Mouse (Mus musculus) right cerebral cortex, postnatal 25 days (tissue): ENCODE results near the gene Tomm20.
"Not testable (repeated sequence)": the region's sequence is repeated elsewhere in the genome, so short reads cannot be mapped to it uniquely, and the experiment has no call there.

ENCODE experiments used
- DNase-seq: peaks from one replicate; pipeline ENCODE4 v3.0.0; 2022

Tomm20 gene

GRCm38 (mm10) chr8:126916611-126917010 is 29.0 kb downstream of the Tomm20 start:
- no peak for DNase-seq

- no peak for DNase-seq
Measured at GRCm38 (mm10) chr8:126914609-126915375, 30.9 kb downstream of the Tomm20 start.

- not testable (repeated sequence) for DNase-seq
Measured at GRCm38 (mm10) chr8:126914107-126914490, 31.5 kb downstream of the Tomm20 start.

- DNase-seq, result no peak
Measured at GRCm38 (mm10) chr8:126913241-126914106, 32.2 kb downstream of the Tomm20 start.

- DNase-seq, result no peak
Measured at GRCm38 (mm10) chr8:126909371-126909802, 36.3 kb downstream of the Tomm20 start.

GRCm38 (mm10) chr8:126908805-126909204 is 36.8 kb downstream of the Tomm20 start:
- no peak for DNase-seq

GRCm38 (mm10) chr8:126907968-126908367 is 37.7 kb downstream of the Tomm20 start:
- no peak for DNase-seq

GRCm38 (mm10) chr8:126907374-126907773 is 38.3 kb downstream of the Tomm20 start:
- no peak for DNase-seq

- DNase-seq, result no peak
Measured at GRCm38 (mm10) chr8:126905387-126905786, 40.3 kb downstream of the Tomm20 start.

- no peak for DNase-seq
Measured at GRCm38 (mm10) chr8:126903927-126904326, 41.7 kb downstream of the Tomm20 start.

GRCm38 (mm10) chr8:126903224-126903895 is 42.3 kb downstream of the Tomm20 start:
- no peak for DNase-seq

- DNase-seq, result no peak
Measured at GRCm38 (mm10) chr8:126901612-126902011, 44.0 kb downstream of the Tomm20 start.

GRCm38 (mm10) chr8:126901049-126901448 is 44.6 kb downstream of the Tomm20 start:
- DNase-seq, result no peak

GRCm38 (mm10) chr8:126895133-126895532 is 50.5 kb downstream of the Tomm20 start:
- DNase-seq, result peak; percentile 72

GRCm38 (mm10) chr8:126887639-126888006 is 58.0 kb downstream of the Tomm20 start:
- no peak for DNase-seq

- no peak for DNase-seq
Measured at GRCm38 (mm10) chr8:126886741-126887638, 58.7 kb downstream of the Tomm20 start.

GRCm38 (mm10) chr8:126885554-126886485 is 59.8 kb downstream of the Tomm20 start:
- DNase-seq, result no peak

GRCm38 (mm10) chr8:126884202-126884926 is 61.3 kb downstream of the Tomm20 start:
- no peak for DNase-seq

GRCm38 (mm10) chr8:126883752-126884151 is 61.9 kb downstream of the Tomm20 start:
- DNase-seq, result no peak

- DNase-seq, result not testable (repeated sequence)
Measured at GRCm38 (mm10) chr8:126882586-126882985, 63.1 kb downstream of the Tomm20 start.
